Mouse (Mus musculus) left cerebral cortex, adult 9 months (tissue): ENCODE measurements around the gene Exoc3l4.

Experiments
- DNase-seq, 2 experiments: peaks; one replicate each; pipeline ENCODE4 v3.0.0; 2022; ENCODE audit warnings: low spot score in 2 of 2

The Exoc3l4 gene

DNA sequence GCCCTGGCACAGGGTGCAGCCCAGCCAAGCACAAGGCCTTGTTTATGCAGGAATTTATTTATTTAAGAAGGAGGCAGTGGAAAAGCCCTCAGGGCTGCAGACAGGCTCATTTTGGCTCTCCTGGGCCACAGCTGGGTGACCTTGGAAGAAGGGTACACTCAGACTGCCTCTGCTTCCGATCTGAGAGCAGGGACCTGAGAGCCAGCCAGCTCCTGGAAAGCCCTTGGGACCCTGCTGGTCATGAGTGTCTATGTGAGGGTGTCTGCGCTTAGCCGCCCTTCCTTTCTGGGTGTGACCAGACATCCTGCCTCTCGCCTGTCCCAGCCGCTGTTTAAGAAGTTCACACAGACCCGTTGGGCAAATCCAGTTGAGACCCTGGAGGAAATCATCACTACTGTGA, 33.5 kb downstream of the Exoc3l4 start:
- no peak for DNase-seq

DNA sequence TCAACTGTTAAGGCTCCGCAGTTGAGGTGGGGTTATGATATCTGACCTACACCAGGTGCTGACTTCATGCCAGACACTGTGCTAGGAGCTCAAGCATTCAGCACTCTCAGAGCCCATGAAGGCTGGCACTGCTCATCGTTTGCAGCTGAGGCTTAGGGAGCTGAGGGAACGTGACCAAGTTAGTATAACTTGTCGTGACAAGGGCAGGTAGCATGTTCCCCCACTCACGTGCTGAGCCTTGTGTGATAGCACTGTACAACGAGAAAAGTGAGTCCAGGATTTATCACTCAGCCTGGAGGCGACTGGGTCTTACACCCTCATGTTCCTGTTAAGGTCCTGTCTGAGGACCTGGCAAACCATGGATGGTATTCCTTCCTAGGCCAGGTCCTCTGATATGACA, 34.7 kb downstream of the Exoc3l4 start:
- no peak for DNase-seq

DNA sequence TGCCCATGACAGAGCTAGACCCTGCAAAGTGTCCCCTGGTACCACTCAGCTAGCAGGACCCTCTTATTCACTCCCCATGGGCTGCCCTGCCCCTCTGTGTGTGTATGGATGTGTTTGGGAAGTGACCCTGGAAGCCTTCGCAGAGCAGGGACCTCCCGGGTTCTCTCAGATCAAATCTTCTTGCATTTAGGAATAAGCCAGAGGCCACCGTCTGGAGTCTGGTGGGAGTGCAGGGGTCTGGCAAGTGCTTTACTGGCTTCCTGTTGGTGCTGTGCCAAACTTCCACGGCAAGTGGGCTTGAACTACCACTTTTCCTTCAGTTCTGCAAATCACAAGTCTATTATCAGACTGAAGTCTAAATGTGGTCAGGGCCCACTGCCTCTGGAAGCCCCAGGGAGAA, 37.2 kb downstream of the Exoc3l4 start:
- DNase-seq: no peak

DNA sequence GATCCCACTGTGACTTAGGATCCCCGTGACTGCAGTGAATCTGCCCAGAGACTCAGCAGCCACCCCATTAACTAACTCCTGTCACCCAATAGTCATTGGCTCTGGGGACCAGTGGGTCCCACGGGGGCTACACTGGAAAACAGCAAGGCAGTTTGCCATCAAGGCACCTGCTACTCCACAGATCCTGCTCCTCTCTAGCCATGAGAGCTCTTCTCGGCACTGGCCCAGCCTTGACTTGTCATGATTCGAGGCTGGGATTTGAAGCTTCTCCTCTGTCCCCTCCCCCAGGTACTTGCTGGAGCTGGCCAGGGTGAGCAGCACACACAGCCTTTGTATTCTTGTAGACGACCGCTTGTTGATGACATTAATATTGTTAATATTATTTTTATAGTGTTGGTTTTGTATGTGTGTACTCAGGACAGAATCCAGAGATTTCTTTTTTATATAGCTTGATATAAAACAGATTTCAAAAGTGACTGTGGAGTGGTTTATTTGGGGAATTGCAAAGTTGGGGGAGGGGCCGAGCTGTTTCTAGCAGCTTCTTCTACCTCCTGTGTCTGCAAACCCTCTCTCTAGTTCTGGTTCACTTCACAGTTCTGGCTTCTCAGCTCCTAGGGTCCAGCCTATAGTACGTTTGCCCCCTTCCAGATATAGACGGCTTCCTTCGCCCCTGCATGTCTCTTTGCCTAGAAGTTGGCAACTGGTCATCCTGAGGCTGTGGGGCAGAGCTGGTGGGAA, 37.9 kb downstream of the Exoc3l4 start:
- no peak for DNase-seq

DNA sequence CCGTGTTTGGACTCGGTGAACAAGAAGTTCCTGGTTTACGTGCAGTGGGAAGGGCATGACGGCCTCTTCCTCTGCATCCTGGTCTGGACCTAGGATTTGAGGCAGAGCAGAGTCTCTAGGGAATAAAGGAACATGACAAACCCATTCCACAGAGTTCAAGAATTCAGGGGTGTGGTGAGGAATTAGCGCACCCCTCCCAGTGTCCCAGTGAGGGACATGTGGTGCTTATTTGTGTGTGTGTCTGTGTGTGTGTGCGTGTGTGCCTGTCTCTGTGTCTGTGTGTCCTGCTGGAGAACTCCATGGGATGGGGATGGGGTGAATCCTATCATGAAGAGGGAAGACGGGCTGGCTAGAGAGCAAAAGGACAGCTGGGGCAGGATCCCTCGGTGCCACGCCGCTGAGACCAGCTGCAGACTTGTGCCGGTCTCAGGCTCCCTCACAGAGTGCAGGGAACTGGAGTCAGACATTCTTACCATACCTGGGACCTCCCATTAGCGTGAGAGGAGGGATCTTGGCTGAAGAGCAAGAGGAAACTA, 38.6 kb downstream of the Exoc3l4 start:
- DNase-seq: no peak

DNA sequence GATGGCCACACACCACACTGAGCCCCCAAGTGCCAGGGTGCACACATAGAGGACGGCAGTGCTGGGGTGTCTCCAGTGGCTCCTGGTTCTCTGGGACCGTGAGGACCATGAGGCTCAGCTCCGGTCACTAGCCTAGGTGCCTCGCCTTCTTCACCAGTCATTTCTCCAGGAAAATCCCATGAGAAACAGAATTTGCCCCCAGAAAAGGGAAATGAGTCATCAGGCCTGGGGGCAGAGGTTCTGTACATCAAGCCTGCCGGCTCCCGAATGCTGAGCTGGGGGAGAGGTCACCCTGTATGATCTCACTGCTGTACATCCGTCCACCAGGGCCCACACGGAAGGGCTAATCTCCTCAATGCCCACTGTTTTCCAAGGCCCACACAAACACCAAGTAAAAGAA, 39.0 kb downstream of the Exoc3l4 start:
- no peak for DNase-seq

DNA sequence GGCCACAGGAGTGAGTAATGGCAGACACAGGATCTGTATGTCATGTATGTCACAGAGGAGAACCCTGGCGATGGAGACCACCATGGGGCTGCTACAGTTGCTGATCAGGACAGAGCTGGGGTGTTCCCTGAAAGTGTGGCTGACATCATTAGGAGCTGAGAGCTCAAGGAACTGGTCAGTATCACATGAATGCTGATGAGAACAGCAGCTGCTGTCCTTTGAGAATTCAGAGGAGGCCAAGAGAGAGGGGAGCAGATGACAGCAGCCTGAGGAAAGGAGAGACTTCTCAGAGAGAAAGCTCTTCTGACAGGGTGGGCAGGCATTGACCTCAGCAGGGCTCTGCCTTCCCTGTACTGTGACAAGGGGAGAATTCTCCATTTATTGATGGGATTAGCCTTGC, 40.9 kb downstream of the Exoc3l4 start:
- DNase-seq: no peak

DNA sequence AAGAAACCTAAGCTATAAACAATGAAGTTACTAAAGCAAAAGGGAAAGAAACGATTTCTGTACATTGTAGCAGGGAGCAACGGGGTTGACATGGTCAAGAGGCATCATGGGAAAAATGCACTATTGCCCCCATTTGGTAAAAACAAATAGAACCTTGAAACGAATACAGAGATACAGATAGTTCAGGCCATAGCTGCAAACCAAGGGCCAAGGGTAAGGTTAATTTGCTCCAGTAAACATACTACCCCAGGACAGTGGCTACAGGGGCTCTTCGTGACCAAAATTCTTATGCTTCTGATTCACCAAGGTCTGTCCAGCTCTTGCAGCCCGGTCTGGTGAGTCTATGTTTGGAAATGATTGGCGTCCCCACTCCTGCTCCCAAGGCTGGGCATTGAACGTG, 46.8 kb downstream of the Exoc3l4 start:
- no peak for DNase-seq

DNA sequence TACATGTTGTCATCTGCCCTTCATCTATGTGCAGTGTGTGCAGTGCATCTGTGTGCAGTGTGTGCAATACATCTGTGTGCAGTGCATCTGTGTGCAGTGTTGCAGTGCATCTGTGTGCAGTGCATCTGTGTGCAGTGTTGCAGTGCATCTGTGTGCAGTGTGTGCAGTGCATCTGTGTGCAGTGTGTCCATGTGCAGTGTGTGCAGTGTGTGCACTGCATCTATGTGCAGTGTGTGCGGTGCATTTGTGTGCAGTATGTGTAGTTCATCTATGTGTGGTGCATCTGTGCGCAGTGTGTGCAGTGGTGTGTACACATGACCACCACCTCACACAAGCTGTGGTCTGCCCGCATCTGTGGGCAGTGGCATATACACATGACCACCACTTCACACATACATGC, 49.6 kb downstream of the Exoc3l4 start:
- no peak for DNase-seq

DNA sequence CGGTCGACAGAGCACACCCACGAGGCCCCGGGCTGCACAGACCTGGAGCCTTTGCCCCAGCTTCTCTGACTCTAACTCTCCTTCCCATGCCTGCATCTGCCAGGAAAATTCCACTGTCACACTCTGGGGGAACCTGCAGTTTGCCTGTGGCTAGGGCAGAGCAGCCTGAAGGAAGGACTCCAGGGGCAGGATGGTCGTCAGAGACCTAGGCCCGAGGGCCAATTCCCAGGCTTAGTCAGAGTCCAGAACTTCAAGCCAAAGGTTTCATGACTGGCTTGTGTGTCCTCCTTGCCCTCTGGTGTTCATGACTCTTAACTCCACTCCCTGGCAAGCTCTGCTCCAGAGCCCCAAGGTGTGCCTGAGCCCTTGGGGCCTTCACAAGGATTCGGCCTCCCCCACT, 51.4 kb downstream of the Exoc3l4 start:
- DNase-seq: no peak

DNA sequence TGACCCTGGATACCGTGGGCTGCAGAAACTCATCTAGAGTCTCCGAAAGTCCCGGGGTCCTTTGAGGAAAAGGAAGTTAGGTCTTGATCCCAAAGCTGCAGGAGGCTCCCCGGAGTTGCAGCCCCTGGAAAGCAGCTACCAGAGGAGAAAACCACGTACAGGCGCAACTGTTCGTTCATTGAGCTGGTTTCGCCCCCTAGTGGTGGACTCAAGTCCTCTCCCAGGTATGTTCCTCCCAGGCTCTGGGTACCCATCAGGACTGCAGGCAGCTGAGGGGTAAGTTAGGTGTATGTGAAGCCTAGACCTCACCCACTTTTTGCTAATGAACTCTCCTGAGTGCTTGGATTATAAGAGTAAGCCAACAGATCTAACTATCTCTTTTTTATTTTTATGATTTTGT, 52.7 kb downstream of the Exoc3l4 start:
- peak in 1 of 2 experiments; percentile 67 for DNase-seq

DNA sequence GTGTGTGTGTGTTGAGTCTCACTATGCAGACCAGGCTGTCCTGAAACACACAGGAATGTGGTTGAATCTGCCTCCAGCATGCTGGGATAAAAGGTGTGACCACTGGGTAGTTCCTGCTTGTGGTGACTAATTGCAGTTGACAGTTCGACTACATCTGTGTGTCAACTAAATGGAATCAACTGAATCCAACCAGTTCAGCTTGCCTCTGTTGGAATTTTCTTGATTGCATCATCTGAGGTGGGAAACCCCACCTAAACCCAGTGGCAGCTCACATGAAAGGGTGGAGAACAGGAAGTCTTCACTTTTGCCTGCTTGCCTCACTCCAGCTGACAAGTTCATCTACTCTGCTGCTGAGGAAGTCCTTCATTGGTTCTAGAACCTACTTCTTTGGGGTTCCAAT, 54.3 kb downstream of the Exoc3l4 start:
- no peak for DNase-seq

DNA sequence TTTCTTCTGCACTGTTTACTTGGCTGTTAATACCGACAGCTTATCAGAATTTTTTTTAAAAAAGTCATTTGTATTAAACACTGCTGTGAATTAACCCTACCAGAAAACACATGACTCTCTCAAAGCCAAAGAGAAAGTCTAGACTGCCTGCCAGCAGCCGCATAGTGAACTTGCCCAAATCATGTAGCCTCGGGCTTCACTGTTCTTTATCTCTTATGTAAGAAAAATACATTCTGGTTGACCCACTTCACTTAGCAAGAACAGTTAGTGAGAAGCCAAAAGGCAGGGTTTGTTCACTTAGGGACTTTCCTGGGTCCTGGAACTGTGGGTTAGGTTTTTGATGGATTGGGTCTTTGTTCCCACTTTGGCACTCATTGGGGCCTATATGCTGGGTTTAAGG, 54.9 kb downstream of the Exoc3l4 start:
- no peak for DNase-seq

DNA sequence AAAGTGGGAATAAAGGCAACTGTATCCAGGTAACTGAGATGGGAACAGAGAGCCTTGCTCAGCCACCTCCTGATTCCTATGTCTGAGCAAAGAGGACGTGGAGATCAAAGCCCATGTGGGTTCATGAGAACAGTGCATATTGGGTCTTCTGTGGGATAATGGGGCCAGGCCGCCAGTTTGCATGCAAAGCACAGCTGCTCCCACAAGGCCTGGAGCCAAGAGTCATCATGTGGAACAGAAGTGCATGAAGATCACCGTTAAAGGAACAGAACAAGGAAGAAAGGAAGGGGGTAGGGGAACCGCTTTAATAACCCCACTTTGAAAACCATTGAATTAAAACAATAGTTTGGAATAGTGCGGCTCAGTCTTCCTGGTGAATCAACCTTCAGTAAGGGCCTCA, 56.1 kb downstream of the Exoc3l4 start:
- DNase-seq: no peak

DNA sequence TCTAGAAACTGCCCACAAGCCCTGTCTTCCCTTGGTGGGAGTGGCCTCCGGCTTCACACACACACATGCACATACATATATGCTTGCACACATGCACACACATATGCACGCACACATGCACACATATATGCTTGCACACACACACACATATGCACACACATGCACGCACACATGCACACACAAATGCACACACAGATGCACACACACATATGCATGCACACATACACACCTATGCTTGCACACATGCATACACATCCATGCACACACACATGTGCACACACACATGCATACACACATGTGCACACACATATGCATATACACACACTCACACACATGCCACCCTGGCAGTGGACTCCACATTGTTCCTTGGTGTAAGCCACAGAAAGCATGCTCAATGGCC, 57.6 kb downstream of the Exoc3l4 start:
- no peak for DNase-seq

DNA sequence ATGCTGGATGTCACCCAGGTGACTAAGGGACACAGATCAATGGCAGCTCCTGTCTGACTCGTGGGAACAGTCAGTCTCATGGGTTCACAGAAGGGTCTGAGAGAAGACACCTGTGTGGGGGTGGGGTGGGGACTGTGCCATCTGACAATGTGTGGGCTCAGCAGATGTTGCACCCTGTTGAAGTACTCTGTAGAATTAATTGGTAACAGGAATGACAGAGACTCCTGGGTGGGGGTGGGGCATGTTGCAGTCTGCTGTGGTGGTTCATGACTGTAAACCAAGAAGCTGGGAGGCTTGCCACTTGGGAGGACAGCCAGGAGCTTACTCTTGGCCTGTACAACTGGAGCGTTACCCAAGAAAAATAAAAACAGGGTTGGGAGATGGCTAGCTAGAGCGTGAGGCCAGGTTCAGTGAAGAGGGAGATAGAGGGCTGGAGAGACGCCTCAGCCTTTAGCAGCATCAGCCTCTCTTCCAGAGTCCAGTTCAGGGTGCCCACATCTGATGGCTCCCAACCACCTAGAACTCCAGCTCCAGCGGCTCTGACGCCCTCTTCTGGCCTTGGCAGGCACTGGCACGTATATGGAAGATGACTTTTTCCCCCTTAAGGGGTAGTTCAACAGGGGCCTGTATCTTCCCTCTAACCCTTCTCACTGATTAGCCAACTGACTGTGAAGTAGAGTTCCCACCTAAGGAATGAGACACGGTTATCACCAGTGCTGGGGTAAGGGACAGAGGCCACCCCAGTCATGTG, 58.3 kb downstream of the Exoc3l4 start:
- DNase-seq: peak in 1 of 2 experiments; percentile 21

DNA sequence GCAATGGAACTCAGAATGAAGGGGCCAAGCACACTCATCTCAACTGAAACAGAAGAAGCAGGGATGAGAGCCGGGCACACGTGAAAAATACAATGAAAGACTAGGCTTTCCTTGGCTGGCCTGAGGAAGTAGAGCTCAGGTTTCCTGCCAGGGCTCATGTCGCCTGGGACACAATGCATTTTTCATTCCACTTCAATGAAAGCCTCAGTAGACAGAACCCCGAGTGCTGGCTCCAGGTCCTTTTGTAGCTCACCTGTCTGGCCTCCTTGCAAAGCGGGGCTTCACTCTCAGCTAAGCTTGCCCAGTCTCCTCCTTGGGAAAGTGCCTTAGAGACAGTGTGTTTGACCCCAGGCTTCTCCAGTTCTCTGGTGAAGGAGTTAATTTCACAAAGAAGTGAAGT, 62.1 kb downstream of the Exoc3l4 start:
- DNase-seq: no peak

DNA sequence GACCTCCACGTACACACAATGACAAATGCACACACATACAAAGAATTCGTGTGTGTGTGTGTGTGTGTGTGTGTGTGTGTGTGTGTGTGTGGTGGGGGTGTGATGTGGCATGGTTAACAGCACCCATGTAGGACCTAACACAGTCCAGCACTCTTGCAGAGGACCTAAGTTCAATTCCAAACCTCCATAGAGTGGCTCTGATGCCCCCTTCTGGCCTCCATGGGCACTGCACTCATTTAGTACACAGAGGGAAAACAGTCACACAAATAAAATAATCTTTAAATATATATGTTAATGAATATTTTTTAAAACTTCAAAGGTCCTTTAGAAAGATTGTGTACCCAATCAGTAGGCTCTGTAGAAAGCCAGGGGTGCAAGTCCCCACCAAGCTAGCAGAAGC, 63.1 kb downstream of the Exoc3l4 start:
- DNase-seq: no peak
